ENCODE assay signal across 8 mouse cellular contexts in genomic region chr2:155382332-155382700, GRCm38 (mm10). TPM values are rescaled to one million over a fixed set of nuclear protein-coding genes. Genes with fewer than 3 reads are reported as not detected.
DNase-seq lines count a peak whose midpoint lies in the region; ATAC-seq and TF ChIP-seq lines count a peak whose summit lies in the region.

No protein-coding gene starts in this region.

- H3K4me1 ChIP-seq in spleen, adult 2 months (ENCODE audit: control insufficient read depth, insufficient read depth, insufficient read length) = no peaks in the 10 kb centered on the region; the same call in none of the 2 replicates
- peaks cover 35% of the 10 kb centered on the region for H3K4me1 ChIP-seq in limb, embryonic 15.5 days
- peaks cover 4% of the 10 kb centered on the region; the same call in 1 of the 2 replicates for H3K4me1 ChIP-seq in stomach, postnatal 0 days (replicated peaks; ENCODE audit: control insufficient read depth, insufficient read depth)

- no peaks in the 10 kb centered on the region for H3K9me3 ChIP-seq in limb, embryonic 15.5 days
- H3K9me3 ChIP-seq in stomach, postnatal 0 days (ENCODE audit: control insufficient read depth, low read length) = no peaks in the 10 kb centered on the region

- WGBS in spleen, adult 2 months = 37% methylated on average over 6 of the region's 6 CpGs
- WGBS in limb, embryonic 15.5 days = 19% methylated on average over 6 of the region's 6 CpGs
- WGBS in stomach, postnatal 0 days = 15% methylated on average over 6 of the region's 6 CpGs

- TF ChIP-seq EP300 in stomach, postnatal 0 days (optimal IDR thresholded peaks at IDR 0.05) = no peak

- peak overlapping the region; percentile 80 for H3K4me2 ChIP-seq in limb, embryonic 15.5 days
- peak overlapping the region; percentile 86 for H3K4me2 ChIP-seq in stomach, postnatal 0 days (replicated peaks; ENCODE audit: low read depth)

- TF ChIP-seq CTCF in spleen, adult 2 months (IDR thresholded peaks at IDR 0.05; ENCODE audit: extremely low read depth, insufficient read depth, insufficient read length, insufficient replicate concordance) = no peak
- no peak for TF ChIP-seq CTCF in stomach, postnatal 0 days (IDR thresholded peaks at IDR 0.05; ENCODE audit: low read depth)

- H3K27me3 ChIP-seq in spleen, adult 2 months (ENCODE audit: control insufficient read depth, insufficient read depth, low read length) = no peaks in the 10 kb centered on the region
- peaks cover 5% of the 10 kb centered on the region; the same call in 1 of the 2 replicates for H3K27me3 ChIP-seq in limb, embryonic 15.5 days
- H3K27me3 ChIP-seq in stomach, postnatal 0 days (ENCODE audit: control insufficient read depth, insufficient read depth, low read length) = no peaks in the 10 kb centered on the region

- peak overlapping the region; percentile 85 for H3K4me3 ChIP-seq in spleen, adult 2 months (ENCODE audit: extremely low read depth, insufficient read depth, insufficient read length)
- peak overlapping the region; percentile 98 for H3K4me3 ChIP-seq in limb, embryonic 15.5 days
- H3K4me3 ChIP-seq in stomach, postnatal 0 days (ENCODE audit: low read depth, low read length) = peak overlapping the region; percentile 84

- H3K27ac ChIP-seq in spleen, adult 2 months (ENCODE audit: insufficient read depth, low read length) = peak overlapping the region; percentile 98
- H3K27ac ChIP-seq in limb, embryonic 15.5 days = peak overlapping the region; percentile 97
- peak overlapping the region; percentile 99 for H3K27ac ChIP-seq in stomach, postnatal 0 days (replicated peaks)

- no peaks in the 10 kb centered on the region for H3K36me3 ChIP-seq in spleen, adult 2 months (ENCODE audit: control insufficient read depth, insufficient read depth, low read length)
- peaks cover under 1% of the 10 kb centered on the region; the same call in 1 of the 2 replicates for H3K36me3 ChIP-seq in limb, embryonic 15.5 days
- H3K36me3 ChIP-seq in stomach, postnatal 0 days (ENCODE audit: control insufficient read depth, insufficient read depth, low read length) = no peaks in the 10 kb centered on the region; the same call in 1 of the 2 replicates

- ATAC-seq in cerebellum, adult (ENCODE audit: insufficient number of reproducible peaks, low FRiP score, low TSS enrichment) = 0 out of 2 replicates have a peak, but pooled peaks have one; percentile 7
- ATAC-seq in limb, embryonic 15.5 days (ENCODE audit: insufficient number of reproducible peaks, low FRiP score, low TSS enrichment, low read depth) = no peak
- 0 out of 2 replicates have a peak, but pooled peaks have one; percentile 0 for ATAC-seq in stomach, postnatal 0 days (ENCODE audit: low FRiP score, low TSS enrichment)

- DNase-seq in cerebellum, adult 11 months = no peak
- no peak for DNase-seq in spleen, adult 2 months (ENCODE audit: low read depth in 1 of 2, low spot score in 2 of 2)
- DNase-seq in spleen, adult 18-20 months = no peak
- DNase-seq in stomach, postnatal 0 days (ENCODE audit: low spot score) = no peak
- DNase-seq in ovary, adult 18-20 months (ENCODE audit: low spot score) = no peak
- DNase-seq in B cell, adult 2 months = no peak

- no peak for TF ChIP-seq POLR2A in spleen, adult 2 months (IDR thresholded peaks at IDR 0.05; ENCODE audit: low read depth, low read length)

- H3K9ac ChIP-seq in limb, embryonic 15.5 days = peak overlapping the region; percentile 85; the same call in 1 of the 2 replicates
- peak overlapping the region; percentile 93; the same call in 1 of the 2 replicates for H3K9ac ChIP-seq in stomach, postnatal 0 days (ENCODE audit: low read length)

RNA-seq across cellular contexts. Expression of gene Trp53inp2, which starts 1.5 kb away (rescaled TPM):
- 16.9 and 29.8 TPM in 2 replicates for polyA plus RNA-seq in spleen, adult 2 months (2012; rRNA removed)
- polyA plus RNA-seq in limb, embryonic 15.5 days (2015; fragmentation: Nextera tagmentation; extraction: Ambion mirVana) = 16.7 and 20.8 TPM in 2 replicates
- polyA plus RNA-seq in stomach, postnatal 0 days (2015; fragmentation: Nextera tagmentation; extraction: Ambion mirVana) = 29.4 and 37.1 TPM in 2 replicates

RNA-seq across cellular contexts. Expression of gene Pigu, which starts 25.1 kb away (rescaled TPM):
- 16.0 and 17.6 TPM in 2 replicates for polyA plus RNA-seq in spleen, adult 2 months (2012; rRNA removed)
- polyA plus RNA-seq in limb, embryonic 15.5 days (2015; fragmentation: Nextera tagmentation; extraction: Ambion mirVana) = 41.7 and 45.5 TPM in 2 replicates
- 36.1 and 40.0 TPM in 2 replicates for polyA plus RNA-seq in stomach, postnatal 0 days (2015; fragmentation: Nextera tagmentation; extraction: Ambion mirVana)
